Mouse (Mus musculus): ENCODE results near the gene Creb5.

GRCm38 (mm10) chr6:53397797-53398196 lies 110.7 kb downstream of the Creb5 start:
- TF ChIP-seq EP300 (IDR thresholded peaks at IDR 0.05; ENCODE audit: low read depth) (no peak), CTCF (IDR thresholded peaks at IDR 0.05; ENCODE audit: low read depth) (no peak)
